Mouse (Mus musculus) liver, embryonic 13.5 days (tissue): ENCODE measurements around the gene Actn4. TPM values are rescaled to one million over a fixed set of nuclear protein-coding genes. Genes with fewer than 3 reads are reported as not detected.

ENCODE experiments used
- ATAC-seq: fragments of 200-750 bp; cut with Nextera tagmentation; 2 replicates; pipeline ENCODE4 v1.8.0; 2017; ENCODE audit warnings: low read depth, mild to moderate bottlenecking, moderate number of reproducible peaks, moderate library complexity
- DNase-seq: peaks from one replicate; pipeline ENCODE4 v3.0.0; 2022
- H3K27ac ChIP-seq: fragments of 300-500 bp; sonication (generic); 2 replicates; pipeline ENCODE4 v1.5.1; 2015; ENCODE audit warnings: moderate library complexity, mild to moderate bottlenecking, inconsistent platforms
- H3K27me3 ChIP-seq: fragments of 300-500 bp; sonication (generic); 2 replicates; pipeline ENCODE4 v1.6.1; 2015; ENCODE audit warnings: mild to moderate bottlenecking, inconsistent platforms
- H3K36me3 ChIP-seq: fragments of 300-500 bp; sonication (generic); 2 replicates; pipeline ENCODE4 v1.6.1; 2015; ENCODE audit warnings: mild to moderate bottlenecking, inconsistent platforms
- H3K4me1 ChIP-seq: fragments of 300-500 bp; sonication (generic); replicated peaks from 2 replicates; pipeline ENCODE4 v1.6.1; 2015; ENCODE audit warnings: inconsistent platforms
- H3K4me2 ChIP-seq: fragments of 300-500 bp; sonication (generic); 2 replicates; pipeline ENCODE4 v1.6.1; 2015; ENCODE audit warnings: inconsistent platforms, mild to moderate bottlenecking, moderate library complexity
- H3K4me3 ChIP-seq: fragments of 300-500 bp; sonication (generic); replicated peaks from 2 replicates; pipeline ENCODE4 v1.5.1; 2015; ENCODE audit warnings: mild to moderate bottlenecking, inconsistent platforms
- H3K9ac ChIP-seq: fragments of 300-500 bp; sonication (generic); 2 replicates; pipeline ENCODE4 v1.6.1; 2015; ENCODE audit warnings: mild to moderate bottlenecking, inconsistent platforms
- H3K9me3 ChIP-seq: fragments of 300-500 bp; sonication (generic); replicated peaks from 2 replicates; pipeline ENCODE4 v1.6.1; 2016; ENCODE audit warnings: inconsistent platforms
- WGBS: fragments of 180-500 bp; shearing (Covaris S2); methylation state at CpG from one replicate; pipeline ENCODE4 v1.1.7; 2015; ENCODE audit not compliant: insufficient replicate concordance; 5-methylcytosine and 5-hydroxymethylcytosine counted together
- polyA plus RNA-seq: library from polyadenylated mRNA; unstranded; fragments of >200 nt; fragmentation: Nextera tagmentation; extraction: Ambion mirVana; gene quantifications from 2 replicates; pipeline ENCODE4 v1.2.1, GENCODE M21; 2015

Gene Actn4
- polyA plus RNA-seq, 1 experiment from 2014 or later, result 116 TPM

GRCm38 (mm10) chr7:28957997-28958725, 4.0 kb downstream of the Actn4 start:
- H3K9me3 ChIP-seq, result no peaks in the 10 kb centered on the region
- H3K4me3 ChIP-seq, result peak overlapping the region; percentile 24
- H3K4me1 ChIP-seq, result peaks cover 89% of the 10 kb centered on the region
- 39% methylated on average over 1 of the region's 1 CpGs for WGBS
- peak overlapping the region; percentile 92 for H3K4me2 ChIP-seq
- peak overlapping the region; percentile 92 for H3K27ac ChIP-seq
- no peaks in the 10 kb centered on the region for H3K27me3 ChIP-seq
- H3K36me3 ChIP-seq, result peaks cover 13% of the 10 kb centered on the region; the same call in 1 of the 2 replicates
- ATAC-seq (no peak), DNase-seq (no peak)
- peak overlapping the region; percentile 99 for H3K9ac ChIP-seq

GRCm38 (mm10) chr7:28957286-28957685, 4.9 kb downstream of the Actn4 start:
- Histone ChIP-seq H3K36me3 (peaks cover 16% of the 10 kb centered on the region; the same call in 1 of the 2 replicates), H3K4me2 (no peak overlapping the region), H3K9ac (peak overlapping the region; percentile 99), H3K27ac (peak overlapping the region; percentile 92), H3K9me3 (no peaks in the 10 kb centered on the region), H3K4me1 (peaks cover 91% of the 10 kb centered on the region), H3K4me3 (no peak overlapping the region), H3K27me3 (no peaks in the 10 kb centered on the region)
- DNase-seq (no peak), ATAC-seq (no peak)
- 70% methylated on average over 6 of the region's 6 CpGs for WGBS

- no peak for DNase-seq
- Histone ChIP-seq H3K27me3 (no peaks in the 10 kb centered on the region), H3K36me3 (peaks cover 23% of the 10 kb centered on the region; the same call in 1 of the 2 replicates), H3K27ac (peak overlapping the region; percentile 92; the same call in 1 of the 2 replicates), H3K4me3 (no peak overlapping the region), H3K4me2 (no peak overlapping the region), H3K9me3 (no peaks in the 10 kb centered on the region), H3K4me1 (peaks cover 100% of the 10 kb centered on the region), H3K9ac (peak overlapping the region; percentile 10)
- ATAC-seq, result no peak
- WGBS, result 72% methylated on average over 1 of the region's 1 CpGs
Observed at GRCm38 (mm10) chr7:28956270-28956669, 5.9 kb downstream of the Actn4 start.

- WGBS, result 73% methylated on average over 5 of the region's 5 CpGs
- Histone ChIP-seq H3K9ac (peak overlapping the region; percentile 28), H3K9me3 (no peaks in the 10 kb centered on the region), H3K27me3 (no peaks in the 10 kb centered on the region), H3K4me1 (peaks cover 100% of the 10 kb centered on the region), H3K4me3 (no peak overlapping the region), H3K4me2 (peak overlapping the region; percentile 64; the same call in 1 of the 2 replicates), H3K27ac (peak overlapping the region; percentile 92), H3K36me3 (peaks cover 32% of the 10 kb centered on the region)
- DNase-seq (no peak), ATAC-seq (no peak)
Observed at GRCm38 (mm10) chr7:28955295-28955897, 6.7 kb downstream of the Actn4 start.

GRCm38 (mm10) chr7:28954773-28955172, 7.4 kb downstream of the Actn4 start:
- WGBS, result 76% methylated on average over 4 of the region's 4 CpGs
- Histone ChIP-seq H3K27ac (peak overlapping the region; percentile 92), H3K4me3 (no peak overlapping the region), H3K27me3 (no peaks in the 10 kb centered on the region), H3K36me3 (peaks cover 34% of the 10 kb centered on the region), H3K9me3 (no peaks in the 10 kb centered on the region), H3K9ac (peak overlapping the region; percentile 28), H3K4me2 (peak overlapping the region; percentile 64), H3K4me1 (peaks cover 100% of the 10 kb centered on the region)
- DNase-seq (no peak), ATAC-seq (no peak)

GRCm38 (mm10) chr7:28953476-28954376, 8.4 kb downstream of the Actn4 start:
- 11% methylated on average over 2 of the region's 2 CpGs for WGBS
- peaks cover 100% of the 10 kb centered on the region for H3K4me1 ChIP-seq
- DNase-seq (peak; percentile 72), ATAC-seq (peak; percentile 91)
- H3K36me3 ChIP-seq, result peaks cover 41% of the 10 kb centered on the region
- H3K27ac ChIP-seq, result peak overlapping the region; percentile 92
- H3K9ac ChIP-seq, result peak overlapping the region; percentile 53
- H3K4me2 ChIP-seq, result peak overlapping the region; percentile 64
- no peaks in the 10 kb centered on the region for H3K27me3 ChIP-seq
- H3K9me3 ChIP-seq, result no peaks in the 10 kb centered on the region
- H3K4me3 ChIP-seq, result peak overlapping the region; percentile 33

GRCm38 (mm10) chr7:28952786-28953185, 9.4 kb downstream of the Actn4 start:
- H3K9ac ChIP-seq, result peak overlapping the region; percentile 53; the same call in 1 of the 2 replicates
- H3K4me1 ChIP-seq, result peaks cover 100% of the 10 kb centered on the region
- H3K36me3 ChIP-seq, result peaks cover 49% of the 10 kb centered on the region
- no peak for ATAC-seq
- no peak for DNase-seq
- no peaks in the 10 kb centered on the region for H3K9me3 ChIP-seq
- no peak overlapping the region for H3K4me3 ChIP-seq
- no peaks in the 10 kb centered on the region for H3K27me3 ChIP-seq
- peak overlapping the region; percentile 92 for H3K27ac ChIP-seq
- H3K4me2 ChIP-seq, result peak overlapping the region; percentile 64
- WGBS, result 63% methylated on average over 3 of the region's 3 CpGs

- Histone ChIP-seq H3K4me1 (peaks cover 100% of the 10 kb centered on the region), H3K4me3 (no peak overlapping the region), H3K27ac (peak overlapping the region; percentile 92), H3K9me3 (no peaks in the 10 kb centered on the region), H3K36me3 (peaks cover 59% of the 10 kb centered on the region), H3K4me2 (no peak overlapping the region), H3K27me3 (no peaks in the 10 kb centered on the region), H3K9ac (no peak overlapping the region)
- ATAC-seq (no peak), DNase-seq (no peak)
- 80% methylated on average over 2 of the region's 2 CpGs for WGBS
Observed at GRCm38 (mm10) chr7:28951764-28952163, 10.4 kb downstream of the Actn4 start.

GRCm38 (mm10) chr7:28950346-28951037, 11.6 kb downstream of the Actn4 start:
- H3K36me3 ChIP-seq, result peaks cover 57% of the 10 kb centered on the region
- ATAC-seq, result no peak
- H3K4me2 ChIP-seq, result no peak overlapping the region
- H3K27me3 ChIP-seq, result no peaks in the 10 kb centered on the region
- 82% methylated on average over 10 of the region's 10 CpGs for WGBS
- no peaks in the 10 kb centered on the region for H3K9me3 ChIP-seq
- H3K4me3 ChIP-seq, result no peak overlapping the region
- H3K9ac ChIP-seq, result peak overlapping the region; percentile 14; the same call in 1 of the 2 replicates
- peak overlapping the region; percentile 92; the same call in 1 of the 2 replicates for H3K27ac ChIP-seq
- DNase-seq, result no peak
- peaks cover 100% of the 10 kb centered on the region for H3K4me1 ChIP-seq

- Histone ChIP-seq H3K4me1 (peaks cover 100% of the 10 kb centered on the region), H3K27ac (0 out of 2 replicates have a peak overlapping the region, but pooled peaks have one; percentile 15), H3K4me3 (no peak overlapping the region), H3K4me2 (no peak overlapping the region), H3K27me3 (no peaks in the 10 kb centered on the region), H3K9me3 (no peaks in the 10 kb centered on the region), H3K36me3 (peaks cover 48% of the 10 kb centered on the region), H3K9ac (no peak overlapping the region)
- ATAC-seq, result no peak
- WGBS, result 71% methylated on average over 2 of the region's 2 CpGs
- DNase-seq, result no peak
Observed at GRCm38 (mm10) chr7:28949298-28949697, 12.8 kb downstream of the Actn4 start.
